Mouse (Mus musculus) spleen, postnatal 10 days (tissue): ENCODE data around the gene Fam206a.

ENCODE experiments used
- DNase-seq, 2 experiments: peaks; one replicate each; pipeline ENCODE4 v3.0.0; 2021 to 2022; ENCODE audit warnings: low spot score in 2 of 2

Fam206a gene

DNA sequence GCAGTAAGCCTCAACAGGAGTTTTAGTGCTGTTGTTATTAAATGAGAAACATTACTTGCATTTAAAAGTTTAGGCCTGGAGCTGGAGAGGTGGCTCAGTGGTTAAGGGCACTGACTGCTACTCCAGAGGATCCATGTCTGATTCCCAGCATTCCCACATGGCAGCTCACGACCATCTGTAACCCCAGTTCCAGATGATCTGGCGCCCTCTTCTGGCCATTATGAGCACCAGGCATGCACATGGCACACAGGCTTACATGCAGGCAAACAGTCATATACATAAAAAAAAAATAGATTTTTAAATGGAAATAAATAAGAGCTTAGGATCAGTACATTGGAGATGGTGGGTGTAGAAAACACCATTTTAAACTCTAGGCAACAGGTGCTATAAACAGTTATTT, 41.8 kb downstream of the Fam206a start:
- DNase-seq, result no peak

DNA sequence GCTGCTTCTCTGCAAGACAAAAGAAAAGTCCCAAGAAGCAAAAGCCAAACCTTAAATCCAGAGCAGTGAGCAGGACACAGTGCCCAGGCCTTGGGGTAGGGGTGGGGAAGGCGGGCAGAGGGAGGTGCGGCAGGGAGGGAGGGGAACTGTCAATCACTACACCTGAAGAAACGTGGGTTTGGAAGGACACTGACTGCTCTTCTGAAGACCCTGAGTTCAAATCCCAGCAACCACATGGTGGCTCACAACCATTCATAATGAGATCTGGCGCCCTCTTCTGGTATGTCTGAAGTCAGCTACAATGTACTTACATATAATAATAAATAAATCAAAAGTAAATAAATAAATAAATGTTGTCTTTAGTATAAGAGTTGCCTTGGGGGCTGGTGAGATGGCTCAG, 42.8 kb downstream of the Fam206a start:
- no peak for DNase-seq

DNA sequence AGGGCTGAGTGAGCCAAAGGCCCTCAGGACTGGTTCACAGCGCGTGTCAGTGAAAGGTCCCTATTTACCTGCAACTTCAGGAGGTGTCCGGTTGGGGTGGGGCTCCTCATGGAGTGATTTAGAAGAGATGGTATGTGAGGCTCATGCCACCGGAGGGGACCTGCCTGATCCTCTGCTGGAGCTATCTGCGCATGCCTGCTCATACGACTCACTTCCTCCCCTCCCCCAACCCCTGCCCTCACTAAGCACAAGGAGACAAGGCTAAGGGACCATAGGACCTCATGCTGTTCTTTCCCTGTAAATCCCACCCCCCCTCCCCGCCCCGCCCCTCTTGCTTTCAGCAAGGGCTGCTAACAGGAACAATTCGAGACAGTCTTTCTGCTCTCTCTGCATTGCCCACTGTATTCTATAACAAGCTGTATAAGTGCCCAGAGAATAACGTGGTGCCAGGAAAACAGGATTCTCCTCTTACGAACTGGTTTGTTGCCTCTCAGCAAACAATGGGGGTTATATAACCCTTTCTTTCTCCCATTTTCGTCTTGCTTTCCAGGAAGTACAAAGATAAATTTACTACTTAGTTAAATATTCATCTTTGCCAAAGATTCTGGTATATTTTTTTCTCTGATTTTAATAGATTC, 43.9 kb downstream of the Fam206a start:
- no peak for DNase-seq

DNA sequence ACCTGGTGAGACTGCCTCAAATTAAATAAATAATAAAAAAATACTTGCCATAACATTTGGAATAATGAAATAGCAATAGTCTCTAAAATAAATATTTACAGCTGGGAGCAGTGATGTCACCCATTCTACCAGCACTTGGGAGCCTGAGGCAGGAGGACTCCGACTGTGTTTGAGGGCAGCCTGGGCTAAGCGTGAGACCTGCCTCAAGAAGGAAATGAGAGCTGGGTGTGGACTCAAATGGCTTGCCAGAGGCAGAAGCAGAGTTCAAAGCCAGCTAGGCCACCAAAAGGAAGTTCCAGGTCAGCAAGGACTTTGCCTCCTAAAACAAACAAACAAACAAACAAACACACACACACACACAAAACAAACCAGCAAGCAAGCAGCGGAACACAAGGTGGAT, 45.3 kb downstream of the Fam206a start:
- no peak for DNase-seq

DNA sequence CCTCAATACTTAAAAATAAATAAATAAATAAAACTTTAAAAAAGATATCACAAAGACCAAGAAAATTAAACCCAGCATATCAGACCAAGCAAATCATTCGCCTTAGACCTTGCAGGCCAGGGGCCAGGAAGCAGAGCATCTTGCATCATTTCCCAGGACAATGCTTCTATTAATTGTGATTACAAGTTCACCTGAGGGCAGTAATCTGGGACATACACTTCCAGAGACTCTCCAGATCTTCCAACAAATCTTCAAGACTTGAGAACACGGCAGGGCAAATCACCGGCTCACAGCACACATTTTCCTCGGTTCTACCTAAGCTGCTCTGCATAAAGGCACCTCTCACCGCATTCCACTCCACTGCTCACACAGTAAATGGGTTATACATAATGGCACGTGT, 45.9 kb downstream of the Fam206a start:
- no peak for DNase-seq

DNA sequence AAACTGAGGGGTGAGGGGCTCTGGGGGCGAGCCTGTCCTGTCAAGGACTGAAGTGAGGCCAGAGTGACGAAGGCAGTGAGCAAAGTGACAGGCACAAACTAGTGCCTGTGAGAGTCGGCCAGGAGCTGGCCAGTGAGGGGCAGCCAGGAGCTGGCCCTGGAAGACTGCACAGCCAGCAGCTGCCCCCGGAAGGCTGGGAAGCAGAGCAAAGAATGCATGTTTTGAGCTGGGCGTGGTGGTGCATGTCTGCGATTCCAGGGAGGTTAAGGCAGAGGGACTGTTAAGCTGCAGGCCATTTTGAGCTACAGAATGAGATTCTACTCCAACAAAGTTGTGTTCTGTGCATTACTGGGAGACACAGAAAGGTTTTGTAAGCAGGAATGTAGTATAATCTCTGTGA, 48.6 kb downstream of the Fam206a start:
- no peak for DNase-seq

DNA sequence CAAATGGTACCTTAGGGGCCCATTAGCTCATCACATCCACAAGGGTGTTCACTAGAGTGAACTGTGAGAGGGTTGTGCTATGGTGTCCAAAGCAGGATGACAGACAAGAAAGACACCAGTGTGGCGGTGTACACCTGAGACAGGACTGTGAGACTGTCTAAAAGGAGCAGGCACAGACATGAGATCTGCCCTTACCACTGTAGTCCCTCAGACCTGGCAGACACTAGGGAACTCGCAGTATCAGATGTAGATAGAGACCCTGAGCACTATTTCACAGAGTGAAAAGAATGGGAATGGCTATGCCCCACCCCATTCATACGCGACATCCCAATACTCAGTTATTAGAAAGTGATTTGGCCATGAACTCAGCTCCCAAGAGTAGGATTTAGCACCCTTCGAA, 53.8 kb downstream of the Fam206a start:
- no peak for DNase-seq

DNA sequence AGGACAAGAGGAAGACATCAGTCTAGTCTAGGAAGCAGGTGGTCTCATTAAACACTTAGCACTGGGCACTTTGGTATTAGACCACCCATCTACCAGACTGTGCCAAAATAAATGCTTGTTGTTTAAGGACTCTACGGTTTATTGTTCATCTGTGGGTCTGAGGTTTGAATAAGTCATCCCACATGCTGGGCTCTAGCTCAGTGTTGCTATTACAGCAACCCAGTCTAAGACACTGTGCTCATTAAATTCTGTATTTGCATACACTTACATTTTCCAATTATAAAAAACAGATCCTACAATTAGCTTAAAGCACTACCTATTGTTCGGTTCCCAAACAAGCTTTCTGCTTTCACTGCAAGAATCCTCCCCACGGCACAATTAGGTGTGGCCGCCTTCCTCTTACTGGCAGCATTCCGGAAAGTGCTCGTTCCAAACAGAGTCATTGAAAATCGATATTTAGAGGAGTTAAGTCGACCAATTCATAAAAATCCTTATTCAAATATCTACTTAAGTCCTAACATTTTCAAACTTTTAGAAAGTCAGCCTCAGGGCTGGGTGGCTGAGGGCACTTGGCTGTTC, 54.3 kb downstream of the Fam206a start:
- no peak for DNase-seq

DNA sequence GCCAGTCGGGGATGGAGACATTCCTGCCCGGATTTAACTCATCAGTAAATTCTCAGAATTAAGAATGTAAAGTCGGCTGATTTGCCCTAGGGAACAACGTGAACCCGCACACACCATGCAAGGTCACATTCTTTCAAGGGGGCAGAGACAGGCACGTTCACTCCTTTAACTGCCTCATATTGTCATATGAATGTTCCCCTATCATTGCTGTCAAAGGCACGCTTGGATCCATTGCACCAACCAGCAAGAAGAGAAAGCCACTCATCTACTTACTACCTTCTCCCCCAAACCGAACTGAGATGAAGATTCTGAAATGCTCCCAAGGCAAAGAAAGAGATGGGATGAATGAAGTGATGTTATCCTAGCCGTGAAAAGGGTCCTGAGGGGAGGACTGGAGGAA, 56.6 kb downstream of the Fam206a start:
- no peak for DNase-seq
